Comparison of ENCODE assay signal across 8 mouse cellular contexts in genomic region chr2:106194369-106195023, GRCm38 (mm10).
DNase-seq lines count a peak whose midpoint lies in the region; ATAC-seq and TF ChIP-seq lines count a peak whose summit lies in the region.

No protein-coding gene starts in this region.

- DNase-seq in MEL (ENCODE audit: low read depth, low spot score), result peak; percentile 42
- peak; percentile 8 for DNase-seq in c-Kit-positive CD71-positive TER-119-negative erythroid progenitor cells, embryonic 14.5 days (ENCODE audit: low read depth)
- DNase-seq in hindbrain, embryonic 10.5 days (ENCODE audit: low spot score), result peak; percentile 88
- peak; percentile 62 to 88 for DNase-seq in layer of hippocampus, adult 8-10 months (ENCODE audit: low spot score in 2 of 2)
- peak; percentile 93 for DNase-seq in lung, embryonic 14.5 days
- DNase-seq in ovary, postnatal 36 days (ENCODE audit: low spot score), result peak; percentile 62
- peak; percentile 22 to 58 for DNase-seq in urinary bladder, postnatal 36 days (ENCODE audit: low spot score in 2 of 2)

- peak; percentile 88 for ATAC-seq in forebrain, embryonic 13.5 days
- peak; percentile 85 for ATAC-seq in lung, embryonic 14.5 days (ENCODE audit: insufficient read depth)

- no peak overlapping the region for H3K27ac ChIP-seq in MEL (ENCODE audit: control insufficient read depth, low read depth, low read length)
- H3K27ac ChIP-seq in forebrain, embryonic 13.5 days, result peak overlapping the region; percentile 70
- peak overlapping the region; percentile 90 for H3K27ac ChIP-seq in hindbrain, embryonic 10.5 days
- no peak overlapping the region for H3K27ac ChIP-seq in lung, embryonic 14.5 days (ENCODE audit: low read depth)

- H3K4me3 ChIP-seq in MEL (ENCODE audit: control insufficient read depth in 1 of 2, insufficient read depth in 1 of 2, low read depth in 2 of 2, low read length in 2 of 2), result no peak overlapping the region
- H3K4me3 ChIP-seq in forebrain, embryonic 13.5 days, result peak overlapping the region; percentile 31
- H3K4me3 ChIP-seq in hindbrain, embryonic 10.5 days, result peak overlapping the region; percentile 53
- peak overlapping the region; percentile 22; the same call in 1 of the 2 replicates for H3K4me3 ChIP-seq in lung, embryonic 14.5 days (ENCODE audit: low read depth, low read length)

- WGBS in forebrain, embryonic 13.5 days, result 6% methylated on average over 14 of the region's 14 CpGs
- 8% methylated on average over 14 of the region's 14 CpGs for WGBS in hindbrain, embryonic 10.5 days
- 10% methylated on average over 14 of the region's 14 CpGs for WGBS in lung, embryonic 14.5 days

- no peaks in the 10 kb centered on the region for H3K79me2 ChIP-seq in MEL (ENCODE audit: control insufficient read depth, insufficient read depth, low read length, poor library complexity)

- no peak for TF ChIP-seq POLR2A in MEL (IDR thresholded peaks at IDR 0.05; ENCODE audit: control insufficient read depth in 1 of 2, insufficient read depth in 1 of 2, low read depth in 1 of 2, low read length in 2 of 2, poor library complexity in 1 of 2)

- H3K4me1 ChIP-seq in MEL (ENCODE audit: control insufficient read depth in 1 of 2, insufficient read depth in 2 of 2, low read length in 2 of 2), result no peaks in the 10 kb centered on the region
- peaks cover 41% of the 10 kb centered on the region for H3K4me1 ChIP-seq in forebrain, embryonic 13.5 days
- H3K4me1 ChIP-seq in hindbrain, embryonic 10.5 days (replicated peaks), result peaks cover 56% of the 10 kb centered on the region
- no peaks in the 10 kb centered on the region for H3K4me1 ChIP-seq in lung, embryonic 14.5 days (ENCODE audit: insufficient read depth)

- H3K27me3 ChIP-seq in MEL (ENCODE audit: control insufficient read depth in 1 of 2, insufficient read depth in 2 of 2, low read length in 2 of 2), result no peaks in the 10 kb centered on the region; a peak in 1 of 4 replicates
- H3K27me3 ChIP-seq in forebrain, embryonic 13.5 days, result 0 out of 2 replicates have a peak, but pooled peaks cover 3% of the 10 kb centered on the region
- H3K27me3 ChIP-seq in hindbrain, embryonic 10.5 days (ENCODE audit: insufficient read depth, poor library complexity, severe bottlenecking), result peaks cover 37% of the 10 kb centered on the region
- H3K27me3 ChIP-seq in lung, embryonic 14.5 days (ENCODE audit: insufficient read depth, low read length), result peaks cover 7% of the 10 kb centered on the region; the same call in 1 of the 2 replicates

- H3K36me3 ChIP-seq in MEL (ENCODE audit: control insufficient read depth in 1 of 2, insufficient read depth in 2 of 2, low read length in 2 of 2), result no peaks in the 10 kb centered on the region
- no peaks in the 10 kb centered on the region for H3K36me3 ChIP-seq in forebrain, embryonic 13.5 days (ENCODE audit: poor library complexity, severe bottlenecking)
- H3K36me3 ChIP-seq in hindbrain, embryonic 10.5 days, result no peaks in the 10 kb centered on the region
- H3K36me3 ChIP-seq in lung, embryonic 14.5 days (ENCODE audit: insufficient read depth), result no peaks in the 10 kb centered on the region

- TF ChIP-seq CTCF in MEL (IDR thresholded peaks at IDR 0.05 in 2 of 3, conservative IDR thresholded peaks at IDR 0.05 in 1 of 3; ENCODE audit: control insufficient read depth in 1 of 3, insufficient read depth in 1 of 3, low read depth in 2 of 3, low read length in 3 of 3, poor library complexity in 1 of 3, severe bottlenecking in 1 of 3), result peak; percentile 32 to 65 (median 60); a peak in 5 of 6 replicates
- peak; percentile 78 for TF ChIP-seq CTCF in lung, embryonic 14.5 days (IDR thresholded peaks at IDR 0.05; ENCODE audit: low read depth)

- peak overlapping the region; percentile 58 for H3K4me2 ChIP-seq in forebrain, embryonic 13.5 days
- H3K4me2 ChIP-seq in lung, embryonic 14.5 days, result peak overlapping the region; percentile 67

- no peak for TF ChIP-seq EP300 in MEL (IDR thresholded peaks at IDR 0.05; ENCODE audit: low read depth in 1 of 2, low read length in 2 of 2)

- H3K9ac ChIP-seq in MEL (ENCODE audit: control insufficient read depth, low read depth, low read length, poor library complexity, severe bottlenecking), result no peak overlapping the region
- H3K9ac ChIP-seq in forebrain, embryonic 13.5 days, result peak overlapping the region; percentile 51
- no peak overlapping the region; the same call in 1 of the 2 replicates for H3K9ac ChIP-seq in lung, embryonic 14.5 days

- TF ChIP-seq RAD21 in MEL (IDR thresholded peaks at IDR 0.05; ENCODE audit: low read depth, low read length), result peak; percentile 67

- no peaks in the 10 kb centered on the region for H3K9me3 ChIP-seq in MEL (replicated peaks; ENCODE audit: insufficient read depth, low read length)
- H3K9me3 ChIP-seq in forebrain, embryonic 13.5 days (replicated peaks), result no peaks in the 10 kb centered on the region
- H3K9me3 ChIP-seq in hindbrain, embryonic 10.5 days, result no peaks in the 10 kb centered on the region
- H3K9me3 ChIP-seq in lung, embryonic 14.5 days (ENCODE audit: low read depth, low read length), result no peaks in the 10 kb centered on the region

TF ChIP-seq in MEL, 35 proteins besides CTCF, POLR2A, EP300 and RAD21:
- TF ChIP-seq MYB (IDR thresholded peaks at IDR 0.05; ENCODE audit: low read depth, low read length) (no peak), ZC3H11A (IDR thresholded peaks at IDR 0.05; ENCODE audit: low read depth, low read length) (peak; percentile 58), GABPA (IDR thresholded peaks at IDR 0.05; ENCODE audit: low read depth, low read length) (no peak), ZMIZ1 (IDR thresholded peaks at IDR 0.05; ENCODE audit: low read depth, low read length) (no peak), SMC3 (IDR thresholded peaks at IDR 0.05; ENCODE audit: low read depth, low read length) (peak; percentile 55)

Comparison
In these comparisons a context has a peak if more than half of its experiments do, and no peak if none do; other contexts are left out.
1. DNase-seq: peak in every context shown above with its lines; median percentile 93 in lung, embryonic 14.5 days; 88 in hindbrain, embryonic 10.5 days; 75 in layer of hippocampus, adult 8-10 months; 62 in ovary, postnatal 36 days; 42 in MEL; 40 in urinary bladder, postnatal 36 days; 8 in c-Kit-positive CD71-positive TER-119-negative erythroid progenitor cells, embryonic 14.5 days.
2. H3K27ac ChIP-seq: peak in forebrain, embryonic 13.5 days (single experiment) and hindbrain, embryonic 10.5 days (single experiment); none in MEL (single experiment) and lung, embryonic 14.5 days (single experiment).
3. H3K4me3 ChIP-seq: peak in forebrain, embryonic 13.5 days (single experiment), hindbrain, embryonic 10.5 days (single experiment) and lung, embryonic 14.5 days (single experiment); none in MEL (0 of 2).